Mouse (Mus musculus) liver, embryonic 16.5 days (tissue): ENCODE results near the gene Gm42417. TPM values are rescaled to one million over a fixed set of nuclear protein-coding genes. Genes with fewer than 3 reads are reported as not detected.
"Not testable (repeated sequence)": the region's sequence is repeated elsewhere in the genome, so short reads cannot be mapped to it uniquely, and the experiment has no call there.

ENCODE experiments used
- ATAC-seq: fragments of 200-750 bp; cut with Nextera tagmentation; 2 replicates; pipeline ENCODE4 v1.8.0; 2017; ENCODE audit warnings: low read depth, mild to moderate bottlenecking, moderate number of reproducible peaks, moderate library complexity
- H3K27ac ChIP-seq: fragments of 300-500 bp; sonication (generic); 2 replicates; pipeline ENCODE4 v1.5.1; 2014; ENCODE audit warnings: mild to moderate bottlenecking, low read length
- H3K27me3 ChIP-seq: fragments of 300-500 bp; sonication (generic); 2 replicates; pipeline ENCODE4 v1.6.1; 2014; ENCODE audit warnings: low read depth, low read length, mixed read lengths; ENCODE audit not compliant: control insufficient read depth, insufficient read depth
- H3K36me3 ChIP-seq: fragments of 300-500 bp; sonication (generic); 2 replicates; pipeline ENCODE4 v1.6.1; 2014; ENCODE audit warnings: mild to moderate bottlenecking; ENCODE audit not compliant: control insufficient read depth, insufficient read depth
- H3K4me1 ChIP-seq: fragments of 300-500 bp; sonication (generic); 2 replicates; pipeline ENCODE4 v1.6.1; 2014; ENCODE audit warnings: low read depth, low read length, mixed read lengths; ENCODE audit not compliant: control insufficient read depth
- H3K4me2 ChIP-seq: fragments of 300-500 bp; sonication (generic); 2 replicates; pipeline ENCODE4 v1.6.1; 2014; ENCODE audit warnings: low read depth, low read length, mixed read lengths
- H3K4me3 ChIP-seq: fragments of 300-500 bp; sonication (generic); 2 replicates; pipeline ENCODE4 v1.5.1; 2014; ENCODE audit warnings: low read depth, mild to moderate bottlenecking, low read length
- H3K9ac ChIP-seq: fragments of 300-500 bp; sonication (generic); 2 replicates; pipeline ENCODE4 v1.6.1; 2014; ENCODE audit warnings: low read depth, low read length
- H3K9me3 ChIP-seq: fragments of 300-500 bp; sonication (generic); replicated peaks from 2 replicates; pipeline ENCODE4 v1.6.1; 2016; ENCODE audit warnings: low read length; ENCODE audit not compliant: control insufficient read depth
- WGBS: fragments of 180-500 bp; shearing (Covaris S2); extraction: QIAGEN DNeasy Blood & Tissue Kit; methylation state at CpG from one replicate; pipeline ENCODE4 v1.1.7; 2014; ENCODE audit not compliant: insufficient replicate concordance; 5-methylcytosine and 5-hydroxymethylcytosine counted together
- polyA plus RNA-seq: library from polyadenylated mRNA; unstranded; fragments of >200 nt; fragmentation: Nextera tagmentation; extraction: Ambion mirVana; gene quantifications from 2 replicates; pipeline ENCODE4 v1.2.1, GENCODE M21; 2015

Gene Gm42417
- polyA plus RNA-seq, 1 experiment from 2014 or later: not detected

- H3K4me2 ChIP-seq: no peak overlapping the region
- H3K4me1 ChIP-seq: peaks cover 11% of the 10 kb centered on the region
- no peak overlapping the region for H3K27ac ChIP-seq
- H3K27me3 ChIP-seq: no peaks in the 10 kb centered on the region
- H3K4me3 ChIP-seq: no peak overlapping the region
- H3K9me3 ChIP-seq: no peaks in the 10 kb centered on the region
- peaks cover 9% of the 10 kb centered on the region; the same call in 1 of the 2 replicates for H3K36me3 ChIP-seq
- ATAC-seq: no peak
- 43% methylated on average over 2 of the region's 2 CpGs for WGBS
- no peak overlapping the region for H3K9ac ChIP-seq
Observed at GRCm38 (mm10) chr1:36545382-36545781, 6.2 kb upstream of the Gm42417 start.

DNA sequence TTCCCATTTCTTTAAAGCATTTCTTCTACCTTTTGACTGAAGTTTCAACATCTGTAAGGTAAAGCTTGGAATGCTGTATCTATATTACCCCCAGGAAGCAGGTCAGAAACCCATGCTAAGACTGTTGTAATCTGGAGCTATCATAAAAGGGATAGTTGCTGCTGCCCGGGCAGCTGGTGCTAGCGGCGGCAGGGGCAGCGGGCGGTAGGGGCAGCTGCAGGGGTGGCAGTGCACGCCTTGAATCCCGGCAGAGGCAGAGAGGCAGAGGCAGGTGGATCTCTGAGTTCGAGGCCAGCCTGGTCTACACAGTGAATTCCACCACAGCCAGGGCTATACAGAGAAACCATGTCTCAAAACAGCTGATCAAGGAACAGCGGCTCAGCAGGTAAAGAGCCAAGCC is 3.7 kb upstream of the Gm42417 start:
- no peaks in the 10 kb centered on the region for H3K9me3 ChIP-seq
- no peak overlapping the region for H3K4me3 ChIP-seq
- no peaks in the 10 kb centered on the region for H3K27me3 ChIP-seq
- ATAC-seq: no peak
- WGBS: 80% methylated on average over 9 of the region's 9 CpGs
- H3K36me3 ChIP-seq: peaks cover 9% of the 10 kb centered on the region; the same call in 1 of the 2 replicates
- peaks cover 11% of the 10 kb centered on the region for H3K4me1 ChIP-seq
- H3K4me2 ChIP-seq: no peak overlapping the region
- H3K9ac ChIP-seq: no peak overlapping the region
- no peak overlapping the region for H3K27ac ChIP-seq

DNA sequence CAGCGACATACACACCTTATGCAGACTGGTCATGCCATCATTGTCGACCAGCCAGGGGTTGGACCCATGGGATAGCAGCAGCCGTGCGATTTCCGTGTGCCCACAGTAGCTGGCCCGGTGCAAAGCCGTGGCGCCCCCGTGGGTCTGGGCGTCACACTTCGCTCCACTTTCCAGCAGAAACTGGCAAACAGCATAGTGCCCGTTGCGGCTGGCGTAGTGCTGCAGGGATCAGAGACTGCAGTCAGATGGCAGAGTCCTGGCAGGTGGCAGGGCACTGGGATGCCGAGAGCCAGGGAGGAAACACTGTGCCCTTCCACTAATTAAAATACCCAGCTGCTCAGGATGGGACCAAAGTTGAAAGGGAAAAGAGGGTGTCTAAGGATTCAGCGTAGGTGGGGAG is 2.6 kb upstream of the Gm42417 start:
- Histone ChIP-seq H3K4me3 (no peak overlapping the region), H3K27me3 (no peaks in the 10 kb centered on the region), H3K9me3 (no peaks in the 10 kb centered on the region), H3K36me3 (peaks cover 9% of the 10 kb centered on the region; the same call in 1 of the 2 replicates), H3K4me2 (no peak overlapping the region), H3K9ac (no peak overlapping the region), H3K27ac (no peak overlapping the region), H3K4me1 (peaks cover 11% of the 10 kb centered on the region)
- WGBS: 81% methylated on average over 16 of the region's 16 CpGs
- ATAC-seq: no peak

GRCm38 (mm10) chr1:36540807-36541206 is 1.6 kb upstream of the Gm42417 start:
- Histone ChIP-seq H3K4me2 (no peak overlapping the region), H3K4me3 (no peak overlapping the region), H3K9me3 (no peaks in the 10 kb centered on the region), H3K36me3 (peaks cover 9% of the 10 kb centered on the region; the same call in 1 of the 2 replicates), H3K9ac (no peak overlapping the region), H3K4me1 (peaks cover 4% of the 10 kb centered on the region), H3K27ac (no peak overlapping the region), H3K27me3 (no peaks in the 10 kb centered on the region)
- 79% methylated on average over 12 of the region's 12 CpGs for WGBS
- no peak for ATAC-seq

DNA sequence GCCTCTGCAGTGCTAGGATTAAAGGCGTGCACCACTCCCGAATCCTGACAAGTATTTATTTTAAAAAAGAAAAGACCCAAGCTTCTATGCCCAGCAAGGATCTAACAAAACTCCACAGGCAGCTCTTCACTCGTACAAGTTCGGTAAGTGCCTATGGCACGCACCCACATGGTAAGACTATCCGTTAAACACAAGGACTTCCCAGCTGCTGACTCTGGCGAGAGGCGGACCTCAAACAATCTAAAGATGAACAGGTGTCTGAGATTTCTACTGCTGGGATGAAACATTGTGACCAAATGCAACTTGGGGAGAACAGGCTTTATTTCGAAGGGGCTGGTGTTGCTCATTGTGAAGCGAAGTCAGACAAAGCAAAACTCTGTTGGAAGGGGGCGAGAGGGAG is 903 bp upstream of the Gm42417 start:
- WGBS: 80% methylated on average over 11 of the region's 11 CpGs
- Histone ChIP-seq H3K27me3 (no peaks in the 10 kb centered on the region), H3K4me3 (no peak overlapping the region), H3K9ac (no peak overlapping the region), H3K9me3 (no peaks in the 10 kb centered on the region), H3K4me2 (no peak overlapping the region), H3K36me3 (peaks cover 9% of the 10 kb centered on the region; the same call in 1 of the 2 replicates), H3K27ac (no peak overlapping the region), H3K4me1 (no peaks in the 10 kb centered on the region; the same call in 1 of the 2 replicates)
- ATAC-seq: no peak

- 66% methylated on average over 4 of the region's 4 CpGs for WGBS
- no peaks in the 10 kb centered on the region for H3K9me3 ChIP-seq
- no peak overlapping the region for H3K4me2 ChIP-seq
- H3K36me3 ChIP-seq: peaks cover 9% of the 10 kb centered on the region; the same call in 1 of the 2 replicates
- H3K27me3 ChIP-seq: no peaks in the 10 kb centered on the region
- no peak for ATAC-seq
- H3K27ac ChIP-seq: peak overlapping the region; percentile 10; the same call in 1 of the 2 replicates
- no peaks in the 10 kb centered on the region; the same call in 1 of the 2 replicates for H3K4me1 ChIP-seq
- H3K9ac ChIP-seq: no peak overlapping the region
- H3K4me3 ChIP-seq: no peak overlapping the region
Observed at GRCm38 (mm10) chr1:36538727-36539126, 502 bp downstream of the Gm42417 start.

DNA sequence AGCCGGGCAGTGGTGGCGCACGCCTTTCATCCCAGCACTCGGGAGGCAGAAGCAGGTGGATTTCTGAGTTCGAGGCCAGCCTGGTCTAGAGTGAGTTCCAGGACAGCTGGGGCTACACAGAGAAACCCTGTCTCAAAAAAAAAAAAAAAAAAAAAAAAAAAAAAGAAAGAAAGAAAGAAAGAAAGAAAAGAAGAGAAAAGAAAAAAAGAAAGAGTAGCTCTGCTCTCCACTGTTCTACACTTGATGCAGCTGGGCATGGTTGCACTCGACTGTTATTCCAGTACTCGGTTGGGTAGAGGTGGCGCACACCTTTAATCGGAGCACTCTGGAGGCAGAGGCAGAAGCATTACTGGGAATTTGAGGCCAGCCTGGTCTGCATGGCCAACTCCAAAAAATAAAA is 2.4 kb downstream of the Gm42417 start, which contains the start of gene Ankrd23:
Ankrd23 (minus strand) TSS at position 101 of the 400 bp plus-strand sequence.
- not testable (repeated sequence) for H3K9ac ChIP-seq, H3K36me3 ChIP-seq, H3K27me3 ChIP-seq, H3K27ac ChIP-seq, H3K4me2 ChIP-seq, H3K9me3 ChIP-seq, H3K4me3 ChIP-seq, ATAC-seq, H3K4me1 ChIP-seq
- WGBS: 78% methylated on average over 9 of the region's 9 CpGs

DNA sequence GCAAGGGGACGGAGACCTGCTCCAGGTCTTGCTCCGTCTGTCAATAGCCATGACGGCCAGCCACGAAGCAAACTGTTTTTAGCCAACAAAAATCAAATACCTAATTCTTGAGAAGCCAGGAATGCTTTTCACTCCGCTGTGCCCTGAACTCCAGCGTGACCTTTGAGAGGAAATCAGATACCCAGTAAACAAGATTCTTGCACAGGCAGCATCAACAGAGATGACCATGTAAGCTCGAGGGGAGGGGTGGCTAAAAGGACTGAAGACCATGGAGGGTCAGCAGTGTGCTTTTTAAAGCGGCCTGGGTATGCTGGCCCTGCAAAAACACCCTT is 2.9 kb downstream of the Gm42417 start:
- Histone ChIP-seq H3K9me3 (no peaks in the 10 kb centered on the region), H3K27me3 (no peaks in the 10 kb centered on the region), H3K4me3 (no peak overlapping the region), H3K36me3 (0 out of 2 replicates have a peak, but pooled peaks cover 1% of the 10 kb centered on the region), H3K9ac (no peak overlapping the region), H3K4me2 (no peak overlapping the region), H3K4me1 (no peaks in the 10 kb centered on the region; the same call in 1 of the 2 replicates), H3K27ac (no peak overlapping the region)
- ATAC-seq: no peak
- 69% methylated on average over 8 of the region's 8 CpGs for WGBS

DNA sequence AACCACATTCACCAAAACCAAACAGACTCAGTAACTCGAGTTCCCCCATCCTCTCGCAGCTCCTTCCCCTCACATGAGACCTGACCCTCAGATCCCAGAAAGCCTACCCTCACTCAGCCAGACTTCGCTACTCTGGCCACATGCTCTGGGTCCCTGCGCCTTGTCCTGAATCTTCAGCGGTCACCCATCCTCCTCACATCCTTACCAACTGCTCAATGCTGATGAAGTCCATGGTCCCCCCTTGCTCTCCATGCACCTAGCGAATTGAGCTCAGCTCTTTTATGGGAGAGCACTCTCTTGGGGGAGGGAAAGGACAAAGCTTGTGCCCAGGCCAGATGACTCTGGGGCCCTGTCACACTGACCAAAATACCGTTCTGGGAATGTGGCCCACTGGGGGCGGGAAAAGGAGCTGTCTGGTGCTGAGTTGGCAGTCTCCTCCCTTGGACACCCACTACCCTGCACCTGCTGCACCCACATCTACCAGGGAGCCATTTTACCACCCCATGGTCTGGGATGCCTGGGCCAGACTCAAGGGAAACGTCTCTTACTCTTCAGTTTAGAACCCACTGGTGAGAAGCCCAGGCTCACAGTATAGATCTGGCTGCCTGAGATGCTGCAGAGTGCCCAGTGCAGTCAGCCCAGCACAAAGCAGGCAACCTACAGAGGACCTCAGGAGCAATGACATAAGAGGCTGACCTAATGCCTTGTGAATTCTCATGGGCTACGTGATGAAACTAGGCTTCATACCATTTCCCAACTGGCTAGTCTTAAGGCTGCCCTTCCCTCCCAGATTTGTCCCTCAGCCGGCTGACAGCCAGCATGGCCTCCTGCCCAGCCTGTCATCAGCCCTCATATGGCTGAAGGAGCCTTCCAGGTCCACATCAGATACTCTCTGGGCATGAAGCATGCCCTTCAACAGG is 3.5 kb downstream of the Gm42417 start:
- 76% methylated on average over 11 of the region's 11 CpGs for WGBS
- Histone ChIP-seq H3K9ac (no peak overlapping the region), H3K27ac (no peak overlapping the region), H3K36me3 (no peaks in the 10 kb centered on the region), H3K27me3 (no peaks in the 10 kb centered on the region), H3K9me3 (no peaks in the 10 kb centered on the region), H3K4me2 (no peak overlapping the region), H3K4me3 (no peak overlapping the region), H3K4me1 (no peaks in the 10 kb centered on the region; the same call in 1 of the 2 replicates)
- no peak for ATAC-seq
